Mouse (Mus musculus): ENCODE results near the gene Nek4. TPM values are rescaled to one million over a fixed set of nuclear protein-coding genes. Genes with fewer than 3 reads are reported as not detected.

Nek4 gene
- total RNA-seq, 4 experiments from 2014 or later, result 16.4 to 19.4 (median 18.6) TPM

Other genes with a start within 250 kb of the Nek4 start
- 10 to 100 TPM; 36.1 to 43.5 (median 36.7) TPM for gene Sfmbt1, start 236.5 kb upstream of the Nek4 start, total RNA-seq (2022)
- gene Tmem110, start 125.8 kb upstream of the Nek4 start, total RNA-seq (2022), result 10 to 100 TPM; 24.3 to 28.8 (median 25.5) TPM
- 1 to 10 TPM; 2.1 to 4.1 (median 2.2) TPM for gene Mustn1, start 72.2 kb upstream of the Nek4 start, total RNA-seq (2022)
- under 1 TPM in 2 of 4 experiments, not detected in 2; 0.16 to 0.35 TPM for gene Itih4, start 64.9 kb upstream of the Nek4 start, total RNA-seq (2022)
- 10 to 100 TPM; 32.1 to 49.7 (median 37.8) TPM for gene Itih3, start 27.6 kb upstream of the Nek4 start, total RNA-seq (2022)
- gene Itih1, start 8.1 kb upstream of the Nek4 start, total RNA-seq (2022), result not detected
- 10 to 100 TPM; 30.9 to 38.6 (median 32.5) TPM for gene Glt8d1, start 50.0 kb downstream of the Nek4 start, total RNA-seq (2022)
- 100 to 1,000 TPM; 166 to 179 (median 173) TPM for gene Spcs1, start 50.3 kb downstream of the Nek4 start, total RNA-seq (2022)
- 10 to 100 TPM; 51.1 to 56.1 (median 52.0) TPM for gene Pbrm1, start 67.8 kb downstream of the Nek4 start, total RNA-seq (2022)
- 10 to 100 TPM; 43.5 to 58.8 (median 49.6) TPM for gene Gnl3, start 67.8 kb downstream of the Nek4 start, total RNA-seq (2022)
- 10 to 100 TPM; 26.5 to 30.6 (median 28.0) TPM for gene Smim4, start 177.6 kb downstream of the Nek4 start, total RNA-seq (2022)
- 1 to 10 TPM; 3.0 to 4.1 (median 3.8) TPM for gene Nt5dc2, start 179.7 kb downstream of the Nek4 start, total RNA-seq (2022)
- 10 to 100 TPM; 18.7 to 28.1 (median 22.2) TPM for gene Stab1, start 217.3 kb downstream of the Nek4 start, total RNA-seq (2022)

All from left cerebral cortex, adult 8-10 months (tissue).